Mouse (Mus musculus) bone marrow, adult 2 months (tissue): ENCODE measurements around the gene Kdelr1. TPM values are rescaled to one million over a fixed set of nuclear protein-coding genes. Genes with fewer than 3 reads are reported as not detected.

Experiments
- H3K27ac ChIP-seq: fragments of 200-500 bp; 2 replicates; pipeline ENCODE4 v1.5.1; 2012; ENCODE audit warnings: low read depth, mild to moderate bottlenecking, control low read depth, inconsistent platforms, low read length; ENCODE audit not compliant: control insufficient read depth, poor library complexity, insufficient read depth
- H3K4me1 ChIP-seq: fragments of 200-500 bp; 2 replicates; pipeline ENCODE4 v1.6.1; 2011; ENCODE audit warnings: low read length; ENCODE audit not compliant: control insufficient read depth, insufficient read depth
- H3K4me3 ChIP-seq: fragments of 200-500 bp; replicated peaks from 2 replicates; pipeline ENCODE3; 2011; ENCODE audit warnings: mild to moderate bottlenecking, low read depth, low read length, control low read depth; ENCODE audit not compliant: control insufficient read depth
- CTCF ChIP-seq: fragments of 200-500 bp; IDR thresholded peaks from 2 replicates; pipeline ENCODE4 v1.5.1; 2011; ENCODE audit warnings: low read length, control low read depth; ENCODE audit not compliant: control insufficient read depth, insufficient read depth
- POLR2A ChIP-seq: fragments of 200-500 bp; IDR thresholded peaks from 2 replicates; pipeline ENCODE4 v1.6.1; 2011; ENCODE audit warnings: low read depth, mild to moderate bottlenecking, control low read depth, low read length, borderline replicate concordance; ENCODE audit not compliant: control insufficient read depth
- WGBS: fragments of 180-500 bp; shearing (Covaris S2); methylation state at CpG from one replicate; pipeline ENCODE4 v1.1.7; 2018; 5-methylcytosine and 5-hydroxymethylcytosine counted together
- polyA plus RNA-seq: library from polyadenylated mRNA; stranded (reverse); fragments of >200 nt; gene quantifications from 2 replicates; pipeline ENCODE4 v1.2.4, GENCODE M21; 2011; ENCODE audit warnings: low replicate concordance; ENCODE audit not compliant: missing spikeins, insufficient read depth, insufficient read length

The Kdelr1 gene
- polyA plus RNA-seq, 1 experiment = 69.2 TPM

- Histone ChIP-seq H3K4me3 (peak overlapping the region; percentile 73), H3K4me1 (peaks cover 14% of the 10 kb centered on the region), H3K27ac (peak overlapping the region; percentile 90)
- TF ChIP-seq POLR2A (peak; percentile 54), CTCF (no peak)
- WGBS = under 1% methylated on average over 37 of the region's 37 CpGs
These were observed 50.6 kb downstream of the Kdelr1 start for GRCm38 (mm10) chr7:45922928-45923761.

GRCm38 (mm10) chr7:45923762-45924428 lies 51.3 kb downstream of the Kdelr1 start, which contains the start of gene Ccdc114:
Gene Ccdc114, plus strand, starts transcription at chr7:45924072.
- TF ChIP-seq POLR2A (peak; percentile 79), CTCF (no peak)
- Histone ChIP-seq H3K4me1 (peaks cover 14% of the 10 kb centered on the region), H3K27ac (peak within 1 kb of the TSS; percentile 90), H3K4me3 (peak within 1 kb of the TSS; percentile 73)
- WGBS = 2% methylated on average over 24 of the region's 24 CpGs

- peak overlapping the region; percentile 62 for H3K4me3 ChIP-seq
- H3K4me1 ChIP-seq = peaks cover 11% of the 10 kb centered on the region
- WGBS = 8% methylated on average over 14 of the region's 14 CpGs
- TF ChIP-seq POLR2A = no peak
- TF ChIP-seq CTCF = peak; percentile 48; the same call in 1 of the 2 replicates
- H3K27ac ChIP-seq = peak overlapping the region; percentile 90
These were observed 51.9 kb downstream of the Kdelr1 start for GRCm38 (mm10) chr7:45924429-45924816.

- Histone ChIP-seq H3K27ac (no peak overlapping the region), H3K4me3 (no peak overlapping the region), H3K4me1 (peaks cover 2% of the 10 kb centered on the region; the same call in 1 of the 2 replicates)
- no peak for TF ChIP-seq POLR2A
- TF ChIP-seq CTCF = no peak
- 84% methylated on average over 22 of the region's 23 CpGs for WGBS
These were observed 56.2 kb downstream of the Kdelr1 start for GRCm38 (mm10) chr7:45928626-45929295.

- WGBS = 93% methylated on average over 1 of the region's 1 CpGs
- TF ChIP-seq POLR2A (no peak), CTCF (no peak)
- Histone ChIP-seq H3K4me1 (no peaks in the 10 kb centered on the region), H3K4me3 (no peak overlapping the region), H3K27ac (no peak overlapping the region)
These were observed 57.1 kb downstream of the Kdelr1 start for GRCm38 (mm10) chr7:45929688-45930087.

Other genes starting within 250 kb of the Kdelr1 start
- gene Rasip1, start 245.3 kb upstream of the Kdelr1 start, polyA plus RNA-seq = 5.9 and 6.0 TPM in 2 replicates
- gene Mamstr, start 232.8 kb upstream of the Kdelr1 start, polyA plus RNA-seq = 1.00 TPM in 1 of 2 replicates, not detected in the other
- not detected in 2 replicates for gene Fut2, start 206.4 kb upstream of the Kdelr1 start, polyA plus RNA-seq
- not detected in 2 replicates for gene Ntn5, start 188.8 kb upstream of the Kdelr1 start, polyA plus RNA-seq
- gene Sec1, start 178.4 kb upstream of the Kdelr1 start, polyA plus RNA-seq = not detected in 2 replicates
- 4.4 TPM in 1 of 2 replicates, not detected in the other for gene Car11, start 172.9 kb upstream of the Kdelr1 start, polyA plus RNA-seq
- 8.6 and 19.3 TPM in 2 replicates for gene Dbp, start 167.7 kb upstream of the Kdelr1 start, polyA plus RNA-seq
- 845 and 916 TPM in 2 replicates for gene Rpl18, start 157.3 kb upstream of the Kdelr1 start, polyA plus RNA-seq
- 12.9 and 24.4 TPM in 2 replicates for gene Sphk2, start 154.8 kb upstream of the Kdelr1 start, polyA plus RNA-seq
- gene Fam83e, start 151.6 kb upstream of the Kdelr1 start, polyA plus RNA-seq = 1.1 TPM in 1 of 2 replicates, not detected in the other
- gene Spaca4, start 147.0 kb upstream of the Kdelr1 start, polyA plus RNA-seq = not detected in 2 replicates
- not detected in 2 replicates for gene Lmtk3, start 89.0 kb upstream of the Kdelr1 start, polyA plus RNA-seq
- gene Sult2b1, start 88.1 kb upstream of the Kdelr1 start, polyA plus RNA-seq = 2.4 TPM in 1 of 2 replicates, not detected in the other
- 30.7 and 64.7 TPM in 2 replicates for gene Cyth2, start 58.2 kb upstream of the Kdelr1 start, polyA plus RNA-seq
- 2.6 TPM in 1 of 2 replicates, not detected in the other for gene Kcnj14, start 48.0 kb upstream of the Kdelr1 start, polyA plus RNA-seq
- 6.9 and 13.9 TPM in 2 replicates for gene Grwd1, start 41.8 kb upstream of the Kdelr1 start, polyA plus RNA-seq
- gene Grin2d, start 5.6 kb downstream of the Kdelr1 start, polyA plus RNA-seq = 0.97 and 2.5 TPM in 2 replicates
- gene Syngr4, start 23.9 kb downstream of the Kdelr1 start, polyA plus RNA-seq = not detected in 2 replicates
- gene Tmem143, start 24.2 kb downstream of the Kdelr1 start, polyA plus RNA-seq = 3.6 and 9.6 TPM in 2 replicates
- gene Emp3, start 48.6 kb downstream of the Kdelr1 start, polyA plus RNA-seq = 53.4 and 121 TPM in 2 replicates
- gene Ccdc114, start 51.3 kb downstream of the Kdelr1 start, polyA plus RNA-seq = 1.7 and 5.7 TPM in 2 replicates
- 1.1 and 1.3 TPM in 2 replicates for gene Abcc6, start 157.5 kb downstream of the Kdelr1 start, polyA plus RNA-seq
- gene Nomo1, start 160.9 kb downstream of the Kdelr1 start, polyA plus RNA-seq = 25.3 and 43.9 TPM in 2 replicates
- gene Kcnj11, start 228.0 kb downstream of the Kdelr1 start, polyA plus RNA-seq = not detected in 2 replicates